Mouse (Mus musculus): ENCODE results near the gene Usp10.

Usp10 gene

DNA sequence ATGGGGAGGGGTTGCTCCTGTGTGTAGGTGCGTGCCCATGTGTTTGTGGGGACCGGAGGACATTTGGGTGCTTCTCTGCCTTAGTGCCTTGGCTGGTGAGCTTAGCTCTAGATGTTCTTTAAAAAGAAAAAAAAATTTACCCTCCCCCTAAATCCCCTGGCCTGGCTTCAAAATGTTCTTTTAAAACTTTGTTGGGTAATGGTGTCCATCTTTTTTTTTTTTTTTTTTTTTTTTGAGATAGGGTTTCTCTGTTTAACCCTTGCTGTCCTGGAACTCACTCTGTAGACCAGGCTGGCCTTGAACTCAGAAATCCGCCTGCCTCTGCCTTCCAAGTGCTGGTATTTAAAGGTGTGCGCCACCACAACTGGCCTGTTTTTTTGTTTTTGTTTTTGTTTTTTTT lies 5.1 kb downstream of the Usp10 start:
- no peak for DNase-seq (ENCODE audit: low read depth)

DNA sequence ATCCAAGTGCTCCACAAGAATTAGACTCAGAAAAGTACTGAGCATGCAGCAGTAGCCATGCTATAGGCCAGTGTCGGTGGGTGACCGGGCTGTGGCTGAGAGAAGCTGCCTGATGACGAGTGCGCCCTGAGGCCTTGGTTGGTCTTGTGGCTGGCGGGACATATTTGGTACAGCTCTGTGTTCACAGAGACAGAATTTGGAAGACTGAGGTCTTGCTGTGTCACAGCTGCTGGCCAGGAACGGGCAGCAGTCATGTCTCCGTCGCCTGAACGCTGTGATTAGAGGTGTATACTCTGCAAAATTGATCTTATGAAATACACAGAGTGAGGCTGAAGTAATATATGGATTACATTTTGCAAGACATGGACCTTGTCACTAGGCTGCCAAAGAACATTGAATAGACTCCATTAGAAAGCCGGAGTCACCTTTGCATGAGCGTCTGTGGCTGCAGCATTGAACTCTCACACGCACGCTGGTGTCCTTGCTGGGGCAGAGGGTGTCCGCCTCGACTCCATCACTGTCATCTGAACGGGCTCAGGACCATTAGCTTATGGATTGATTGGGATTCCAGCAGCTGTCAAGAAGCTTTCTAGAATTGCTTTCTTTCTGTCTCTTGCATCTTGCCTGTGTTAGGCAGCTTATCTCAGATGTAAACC lies 6.2 kb downstream of the Usp10 start:
- DNase-seq (ENCODE audit: low read depth), result no peak

DNA sequence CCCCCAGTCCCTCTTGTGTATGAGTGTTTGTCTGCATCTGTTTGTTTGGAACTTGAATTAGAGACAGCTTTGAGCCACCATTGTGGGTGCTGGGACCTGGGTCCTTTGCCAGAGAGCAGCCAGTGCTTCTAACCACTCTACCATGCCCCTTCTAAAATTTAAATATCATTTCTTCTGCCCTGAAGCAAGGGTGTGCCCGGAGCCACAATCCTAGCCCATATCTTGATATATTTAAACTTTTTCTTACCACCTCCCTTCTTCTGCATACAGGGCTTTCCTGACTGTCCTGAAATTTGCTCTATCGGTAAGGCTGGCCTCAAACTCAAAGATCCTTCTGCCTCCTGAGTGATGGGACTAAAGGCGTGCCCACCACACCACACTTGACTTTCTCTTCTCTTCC lies 7.3 kb downstream of the Usp10 start:
- DNase-seq (ENCODE audit: low read depth), result no peak

DNA sequence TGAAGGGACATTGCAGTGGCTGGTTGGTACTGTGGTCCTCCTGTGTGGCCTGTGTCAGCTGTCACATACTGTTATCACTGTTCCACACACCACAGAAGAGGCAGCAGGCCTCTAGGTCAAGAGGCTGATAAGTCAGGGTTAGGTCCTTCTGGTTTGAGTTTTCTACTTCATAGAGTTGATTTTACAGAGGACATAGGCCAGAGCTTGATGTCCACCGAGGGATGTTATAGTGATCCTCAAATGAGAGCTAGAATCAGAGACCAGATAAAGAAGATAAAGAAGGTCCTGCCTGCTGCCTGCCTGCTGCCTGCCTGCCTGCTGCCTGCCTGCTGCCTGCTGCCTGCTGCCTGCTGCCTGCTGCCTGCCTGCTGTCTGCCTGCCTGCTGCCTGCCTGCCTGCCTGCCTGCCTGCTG lies 8.0 kb downstream of the Usp10 start:
- DNase-seq (ENCODE audit: low read depth), result no peak

DNA sequence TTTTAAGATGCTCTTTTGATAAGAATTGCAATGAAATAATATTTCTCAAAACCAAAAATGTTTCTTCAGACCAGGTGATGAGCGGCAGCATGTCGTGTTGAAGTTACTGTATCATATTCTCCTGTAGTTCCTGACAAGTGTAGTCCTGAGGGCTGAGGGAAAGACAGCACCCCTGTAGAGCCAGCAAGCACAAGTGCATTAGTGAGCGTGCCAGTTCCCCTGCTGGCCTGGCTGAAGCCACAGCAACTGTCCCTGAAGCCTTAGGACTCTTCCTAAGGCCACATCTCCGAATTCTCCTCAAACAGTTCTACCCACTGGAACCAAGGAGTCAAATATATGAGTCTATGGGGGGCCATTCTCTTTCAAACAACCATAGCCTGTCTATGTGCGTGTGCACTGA lies 13.1 kb downstream of the Usp10 start:
- no peak for DNase-seq (ENCODE audit: low read depth)

DNA sequence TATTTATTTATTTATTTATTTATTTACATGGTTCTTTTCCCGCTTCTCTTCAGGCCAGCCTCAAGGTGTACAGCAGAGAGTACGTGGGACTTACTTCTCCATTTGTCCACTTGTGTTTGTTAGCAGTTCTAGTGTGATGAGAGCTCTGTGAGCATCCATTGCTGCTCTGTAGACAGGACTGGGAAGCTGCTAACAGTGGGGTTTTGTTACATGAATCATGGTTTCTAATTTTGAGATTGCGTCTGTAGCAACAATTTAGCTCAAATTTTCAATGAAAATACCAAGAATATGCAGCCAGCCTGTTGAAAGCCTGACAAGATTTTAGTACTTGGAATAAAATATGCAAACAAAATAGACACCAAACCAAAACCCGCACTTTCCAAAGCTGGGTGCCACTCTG lies 15.3 kb downstream of the Usp10 start:
- DNase-seq (ENCODE audit: low read depth), result no peak

DNA sequence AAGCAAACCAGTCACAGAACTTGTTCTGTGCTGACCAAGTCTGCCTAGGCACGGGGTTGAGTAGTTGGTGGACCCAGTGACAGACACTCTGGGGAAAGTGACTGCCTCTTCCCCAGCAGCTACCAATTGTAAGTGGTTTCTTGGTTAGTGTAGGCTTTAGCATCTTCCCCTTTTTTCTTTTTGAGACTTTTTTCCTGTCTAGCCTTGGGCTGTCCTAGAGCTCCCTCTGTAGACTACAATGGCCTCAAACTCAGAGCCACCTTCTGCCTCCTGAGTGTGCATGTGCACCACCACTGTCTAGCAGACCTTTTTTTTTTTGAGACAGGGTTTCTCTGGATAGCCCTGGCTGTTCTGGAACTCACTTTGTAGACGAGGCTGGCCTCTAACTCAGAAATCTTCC lies 16.3 kb downstream of the Usp10 start:
- peak; percentile 66 for DNase-seq (ENCODE audit: low read depth)

DNA sequence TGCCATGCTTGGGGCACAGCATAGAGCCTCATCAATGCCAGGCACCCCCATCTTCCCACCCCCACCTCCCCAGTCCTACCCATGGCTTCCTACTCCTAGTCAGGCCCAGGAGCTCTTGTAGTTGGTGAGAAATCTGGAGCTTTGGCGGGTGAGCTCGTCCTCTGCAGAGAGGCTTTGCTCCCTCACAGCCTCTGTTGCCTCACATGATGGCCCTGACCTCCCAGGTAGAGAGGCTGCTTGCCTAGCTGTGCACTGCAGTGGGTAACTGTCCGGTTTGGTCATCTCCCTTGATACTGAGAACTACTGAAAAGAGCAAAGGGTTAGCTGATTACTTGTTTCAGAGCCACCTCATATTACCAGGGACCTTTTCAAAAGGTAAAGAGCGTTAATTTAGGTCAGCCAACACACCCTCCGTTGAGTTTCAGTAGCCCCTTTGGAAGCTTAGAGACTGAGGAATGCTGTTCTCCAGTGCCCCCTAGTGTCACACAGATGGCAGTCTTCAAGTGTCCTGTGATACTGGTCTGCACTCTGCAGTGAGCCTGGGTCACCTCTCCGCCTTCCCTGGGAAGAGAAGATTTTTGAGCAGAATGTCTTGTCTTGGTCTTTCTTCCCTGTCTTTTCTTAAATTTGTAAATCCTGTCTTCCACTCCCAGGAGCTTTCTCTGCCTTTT lies 17.4 kb downstream of the Usp10 start:
- DNase-seq (ENCODE audit: low read depth), result peak; percentile 65

DNA sequence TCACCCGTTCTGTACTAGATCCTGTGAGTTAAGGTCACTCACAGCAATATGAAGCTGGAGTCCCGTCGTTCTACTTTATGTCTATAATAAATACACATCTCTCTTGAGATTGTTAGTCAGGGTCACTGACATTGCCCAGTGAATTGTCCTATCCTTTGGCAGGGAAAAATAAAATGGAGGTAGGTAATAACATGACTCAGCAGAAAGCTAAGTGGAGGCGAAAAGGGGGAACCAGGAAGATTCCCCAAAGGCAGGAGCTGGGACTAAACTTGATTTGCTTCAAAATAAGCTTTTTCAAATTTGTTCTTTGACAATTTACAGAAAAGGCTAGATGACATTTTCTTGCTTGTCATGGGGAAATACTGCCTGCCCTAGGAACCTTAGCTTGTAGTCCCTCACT lies 21.2 kb downstream of the Usp10 start:
- DNase-seq (ENCODE audit: low read depth), result no peak

DNA sequence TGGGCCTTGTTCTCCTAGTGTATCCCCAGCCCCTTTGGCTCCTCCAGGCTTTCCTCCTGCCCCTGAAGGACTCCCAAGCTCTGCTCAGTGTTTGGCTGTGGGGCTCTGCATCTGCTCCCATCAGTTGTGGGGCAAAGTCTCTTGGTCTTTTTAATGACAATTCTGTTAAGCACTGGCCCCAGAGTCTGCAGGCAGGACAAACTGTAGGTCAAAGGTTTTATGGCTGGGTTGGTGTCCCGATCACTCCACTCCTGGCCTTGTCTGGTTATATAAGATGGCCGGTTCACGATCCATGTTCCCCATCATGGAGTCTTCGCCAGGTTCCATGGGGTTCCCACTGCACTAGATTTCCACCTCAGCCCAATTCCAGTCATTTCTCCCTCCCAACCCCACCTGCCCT lies 23.5 kb downstream of the Usp10 start:
- no peak for DNase-seq (ENCODE audit: low read depth)

DNA sequence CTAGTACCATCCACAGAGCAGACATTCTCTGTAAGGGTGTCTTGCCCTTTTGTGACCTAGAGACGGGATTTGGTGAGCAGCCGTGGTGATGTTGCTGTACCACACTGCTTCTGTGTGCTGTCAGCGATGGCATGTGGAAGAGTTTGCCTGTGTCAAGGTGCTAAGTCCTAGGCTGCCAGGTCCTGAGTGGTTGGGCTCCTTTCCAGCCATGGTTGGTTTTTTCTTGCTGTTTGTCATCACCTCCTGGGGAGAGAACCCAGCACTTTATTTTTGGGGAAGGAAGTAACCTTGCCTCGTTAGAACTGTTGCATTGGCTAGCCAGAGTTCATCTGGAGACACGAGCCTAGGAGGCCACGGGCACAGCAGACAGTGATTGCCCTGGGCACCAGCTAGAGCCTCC lies 25.4 kb downstream of the Usp10 start:
- DNase-seq (ENCODE audit: low read depth), result no peak

DNA sequence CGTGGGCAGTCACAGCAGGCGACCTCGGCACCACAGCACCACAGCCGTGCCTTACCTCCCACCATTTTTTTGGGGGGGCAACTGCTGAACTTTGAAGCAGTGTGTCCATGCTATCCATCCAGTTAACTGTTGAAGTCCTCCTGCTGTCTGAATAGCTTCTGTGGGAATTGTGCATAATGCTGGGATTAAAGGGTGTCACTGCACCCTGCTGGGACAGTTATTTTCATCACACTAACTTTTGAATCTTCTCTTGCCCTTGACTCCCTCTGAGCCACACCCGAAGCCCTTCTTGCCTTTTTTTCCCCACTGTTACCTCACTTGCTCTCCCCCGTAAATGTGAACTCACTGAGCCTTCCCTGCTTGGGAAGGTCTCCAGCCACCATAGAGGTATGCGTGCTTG lies 28.3 kb downstream of the Usp10 start:
- DNase-seq (ENCODE audit: low read depth), result no peak

DNA sequence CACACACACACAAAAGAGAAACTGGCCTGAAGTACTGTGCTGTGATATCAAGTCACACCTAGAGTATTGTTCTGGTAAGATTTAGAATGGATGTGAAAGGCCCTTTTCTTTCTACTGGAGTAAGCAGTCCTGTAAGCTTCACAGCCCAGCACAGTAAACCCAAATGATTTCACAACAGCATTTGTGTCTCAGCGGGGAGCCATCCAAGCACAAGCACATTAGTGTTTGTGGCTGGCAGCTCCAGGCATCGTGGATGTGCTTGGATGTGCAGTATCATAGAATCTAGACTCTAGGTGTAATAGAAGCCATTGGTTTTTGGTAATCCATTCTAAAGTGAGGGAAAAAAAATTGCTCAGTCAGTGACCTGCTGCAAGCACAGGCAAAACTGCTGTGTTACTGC lies 29.2 kb downstream of the Usp10 start:
- no peak for DNase-seq (ENCODE audit: low read depth)

DNA sequence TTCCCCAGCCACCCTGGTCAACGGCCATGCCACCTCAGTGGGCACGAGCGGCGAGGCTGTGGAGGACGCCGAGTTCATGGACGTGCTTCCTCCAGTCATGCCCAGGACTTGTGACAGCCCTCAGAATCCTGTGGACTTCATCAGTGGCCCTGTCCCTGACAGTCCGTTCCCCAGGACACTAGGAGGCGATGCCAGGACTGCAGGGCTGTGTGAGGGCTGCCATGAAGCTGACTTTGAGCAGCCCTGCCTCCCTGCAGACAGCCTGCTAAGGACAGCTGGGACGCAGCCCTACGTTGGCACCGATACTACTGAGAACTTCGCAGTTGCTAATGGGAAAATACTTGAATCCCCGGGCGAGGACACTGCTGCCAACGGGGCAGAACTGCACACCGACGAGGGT lies 31.3 kb downstream of the Usp10 start:
- DNase-seq (ENCODE audit: low read depth), result no peak

DNA sequence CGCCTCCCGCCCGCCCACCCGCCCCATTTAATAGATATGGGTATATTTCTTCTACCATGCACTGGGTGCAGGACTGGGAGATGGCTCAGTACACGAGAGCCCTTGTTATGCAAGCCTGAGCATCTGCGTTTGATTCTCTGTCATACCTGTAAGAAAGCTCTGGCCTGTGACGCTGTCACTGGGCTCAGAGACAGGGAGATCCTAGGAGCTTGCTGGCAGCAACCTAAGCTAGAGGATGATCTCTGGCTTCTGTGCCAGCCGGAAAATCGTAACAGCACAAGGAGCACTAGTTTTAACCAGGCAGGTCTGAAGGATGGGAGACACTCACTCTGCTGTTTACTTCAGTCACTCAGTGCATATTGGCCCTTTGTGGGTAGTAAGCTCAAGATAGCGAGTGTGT lies 33.5 kb downstream of the Usp10 start:
- DNase-seq (ENCODE audit: low read depth), result no peak

DNA sequence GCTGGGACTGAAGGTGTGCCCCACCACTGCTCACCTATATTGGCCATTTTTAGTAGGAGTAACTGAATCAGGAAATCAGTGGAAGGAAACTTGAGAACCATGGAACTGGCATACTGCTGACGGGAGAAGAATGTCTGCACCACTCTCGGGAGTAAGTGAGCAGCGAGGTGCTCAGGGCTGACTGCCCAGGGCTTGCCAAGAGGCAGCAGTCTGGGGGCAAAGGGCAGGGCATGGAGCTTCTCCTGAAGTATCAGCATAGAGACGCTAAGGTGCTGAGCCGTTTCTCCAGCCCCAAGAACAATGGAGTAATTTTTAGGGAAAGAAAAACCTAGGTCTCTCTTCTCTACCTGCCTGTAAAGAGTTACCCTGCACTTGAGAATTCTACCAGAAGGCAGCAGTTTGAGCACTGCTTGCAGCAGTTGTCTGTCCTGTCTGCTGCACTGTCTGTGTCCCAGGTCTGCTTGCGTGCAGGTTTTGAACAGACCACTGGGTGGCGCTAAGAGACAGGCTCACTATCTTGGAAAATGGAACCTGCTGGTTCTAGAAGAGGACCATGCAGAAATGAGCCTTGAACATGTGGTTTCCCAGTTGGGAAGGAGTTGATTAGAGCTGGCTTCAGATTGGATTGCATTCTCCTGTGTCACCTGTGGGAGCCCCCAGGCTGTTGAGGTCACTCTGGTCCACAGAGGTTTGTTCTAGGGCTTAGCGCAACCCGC lies 34.1 kb downstream of the Usp10 start:
- peak; percentile 84 for DNase-seq (ENCODE audit: low read depth)

DNA sequence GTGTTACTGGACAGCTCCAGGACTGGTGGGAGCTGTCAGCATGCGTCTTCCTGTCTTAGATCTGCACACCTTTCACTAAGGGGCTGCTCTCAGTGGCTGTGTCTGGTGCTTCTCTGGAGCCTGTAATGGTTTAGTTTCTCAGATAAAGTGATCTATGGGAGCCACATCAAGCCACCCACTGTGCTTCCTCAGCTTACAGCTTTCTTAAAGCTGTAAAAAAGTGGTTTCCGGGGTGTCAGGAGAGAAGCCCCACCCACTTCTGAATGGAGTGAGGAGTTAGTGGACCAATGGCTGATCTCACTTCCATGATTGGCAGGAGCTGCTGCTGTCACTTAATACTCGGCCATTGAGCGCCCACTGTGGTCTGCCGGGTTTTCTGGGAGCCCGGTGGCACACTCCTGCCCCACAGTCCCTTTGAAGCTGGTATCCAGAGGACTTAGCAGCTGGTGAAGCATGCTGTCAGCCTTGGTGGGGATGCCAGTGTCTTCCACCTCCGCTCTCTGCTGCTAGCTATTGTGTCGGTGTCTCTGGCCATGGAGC lies 36.2 kb downstream of the Usp10 start:
- peak; percentile 76 for DNase-seq (ENCODE audit: low read depth)

DNA sequence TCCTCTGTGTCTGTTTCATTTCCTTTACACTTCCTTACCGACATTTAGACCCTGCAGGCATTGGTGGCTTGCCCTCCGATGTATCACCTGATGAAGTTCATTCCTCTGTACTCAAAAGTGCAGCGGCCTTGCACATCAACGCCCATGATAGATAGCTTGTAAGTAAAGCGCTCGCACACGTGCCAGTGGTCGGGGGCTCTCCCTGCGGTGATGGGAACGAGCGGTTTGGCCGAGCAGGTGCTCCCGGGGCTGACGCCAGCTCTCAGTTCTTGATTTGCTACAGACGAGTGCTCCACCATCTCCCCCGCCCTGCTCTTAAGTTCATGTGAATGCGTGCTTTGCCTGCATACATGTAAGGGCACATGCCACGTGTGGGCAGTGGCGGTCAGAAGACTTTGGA lies 37.5 kb downstream of the Usp10 start:
- peak; percentile 47 for DNase-seq (ENCODE audit: low read depth)

DNA sequence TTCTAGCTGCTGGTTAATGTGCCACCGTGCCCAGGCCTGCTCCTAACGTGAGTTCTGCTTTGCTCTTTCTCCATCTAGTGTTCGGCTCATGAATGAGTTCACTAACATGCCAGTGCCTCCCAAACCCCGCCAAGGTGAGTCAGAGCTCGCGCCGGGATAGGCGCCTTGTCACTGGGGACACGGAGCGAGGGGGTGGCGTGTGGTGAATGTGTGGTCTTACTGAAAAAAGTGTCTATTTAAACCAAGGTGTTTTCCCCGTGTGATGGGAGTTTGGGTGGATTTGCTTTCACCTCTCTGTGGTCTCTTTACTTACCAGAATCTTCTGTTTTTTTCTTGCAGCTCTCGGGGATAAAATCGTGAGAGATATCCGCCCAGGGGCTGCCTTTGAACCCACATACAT lies 38.2 kb downstream of the Usp10 start:
- peak; percentile 72 for DNase-seq (ENCODE audit: low read depth)

DNA sequence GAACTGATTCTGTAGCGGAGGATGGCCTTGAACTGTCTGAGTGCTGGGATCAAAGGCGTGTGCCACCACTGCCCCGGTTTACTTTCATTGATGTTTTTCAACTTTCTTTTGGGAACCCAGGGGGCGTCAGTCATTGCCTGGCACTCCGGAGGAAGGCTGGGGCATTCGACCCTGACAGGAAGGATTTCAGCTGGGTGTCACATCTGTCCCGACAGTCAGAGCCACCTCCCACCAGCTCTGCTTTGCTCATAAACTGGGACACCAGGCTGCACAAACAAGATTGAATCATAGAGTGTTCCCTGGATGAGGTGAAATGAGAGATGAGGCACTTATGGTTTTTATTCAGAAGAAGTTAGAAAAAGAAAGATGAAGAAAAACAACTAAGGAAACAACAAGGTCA lies 42.1 kb downstream of the Usp10 start:
- no peak for DNase-seq (ENCODE audit: low read depth)

DNA sequence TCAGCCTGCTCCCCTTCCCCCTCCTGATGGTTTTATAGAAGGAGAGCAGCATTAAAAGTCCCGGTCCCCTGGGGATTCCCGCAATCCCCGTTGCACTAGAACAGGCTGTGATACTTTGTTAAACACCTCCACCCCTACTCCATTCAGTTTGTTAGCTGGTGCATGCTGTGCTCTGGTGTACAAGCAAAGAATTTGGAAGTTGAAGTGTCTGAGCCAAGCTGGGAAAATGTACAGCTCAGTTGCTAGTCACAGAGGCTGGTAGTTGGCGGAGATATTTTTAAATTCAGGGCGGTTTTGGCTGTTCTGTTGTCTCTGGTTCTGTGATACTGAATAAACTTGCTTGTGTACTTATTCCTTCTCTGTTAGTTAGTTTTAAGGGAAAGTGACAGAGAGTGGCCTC lies 42.6 kb downstream of the Usp10 start:
- no peak for DNase-seq (ENCODE audit: low read depth)

DNA sequence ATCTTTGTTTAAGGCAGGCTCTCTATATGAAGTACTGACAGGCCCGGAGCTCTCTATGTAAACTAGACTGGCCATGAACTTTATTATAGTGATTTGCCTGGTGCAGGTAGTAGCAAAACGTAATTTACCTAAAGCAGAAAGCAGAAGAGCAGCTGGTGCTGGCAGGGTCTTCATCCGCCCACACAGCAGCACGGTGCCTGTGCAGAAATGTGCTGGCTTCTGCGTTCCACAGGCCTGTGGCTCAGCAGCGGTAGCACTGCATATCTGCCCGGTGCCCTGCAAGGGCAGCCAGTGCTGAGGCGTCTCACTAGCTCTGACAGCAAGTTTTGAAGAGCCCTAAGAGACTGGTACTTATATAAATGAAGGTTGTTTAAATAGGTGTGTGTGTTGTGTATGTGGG lies 45.2 kb downstream of the Usp10 start:
- DNase-seq (ENCODE audit: low read depth), result no peak

DNA sequence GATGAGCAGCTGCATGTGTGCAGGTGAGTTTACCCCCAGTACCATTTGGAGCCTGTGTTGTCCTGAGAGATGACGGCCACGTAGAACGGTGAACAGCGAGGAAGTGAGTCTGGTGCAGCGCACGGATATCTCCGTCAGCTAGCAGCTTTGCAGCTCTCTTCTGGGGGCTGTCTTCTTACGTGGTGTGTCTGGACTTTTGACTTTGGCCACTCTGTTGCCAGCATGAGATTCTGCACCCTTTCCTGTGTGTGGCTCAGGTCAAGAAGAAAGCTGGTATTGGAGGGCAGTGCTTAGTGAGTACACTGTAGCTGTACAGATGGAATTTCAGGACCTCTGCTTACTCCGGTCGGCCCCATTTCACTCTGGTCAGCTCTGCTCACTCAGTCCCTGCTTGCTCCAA lies 47.9 kb downstream of the Usp10 start:
- DNase-seq (ENCODE audit: low read depth), result no peak
